Mouse (Mus musculus): ENCODE results near the gene Gm5105.

Gene Gm5105

DNA sequence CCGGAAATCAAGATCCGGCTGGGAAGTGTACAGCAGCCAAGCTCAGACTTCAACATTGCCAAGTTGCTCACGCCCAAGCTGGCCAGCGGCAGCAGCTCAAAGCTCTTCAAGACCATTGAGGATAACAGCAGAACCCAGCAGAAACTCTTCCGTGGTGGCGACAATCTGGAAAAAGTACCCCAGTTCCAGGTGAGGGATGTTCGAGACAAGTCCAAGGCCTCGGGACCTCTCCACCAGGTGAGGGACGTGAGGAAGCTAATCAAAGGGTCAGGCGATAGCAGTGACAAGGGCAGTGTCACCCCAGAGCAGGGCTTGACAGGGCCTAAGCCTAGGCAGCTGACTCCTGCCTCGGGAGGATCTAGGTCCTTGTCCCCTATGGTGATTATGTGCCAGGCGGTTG is 915 bp upstream of the Gm5105 start:
- DNase-seq (ENCODE audit: low spot score) = no peak

DNA sequence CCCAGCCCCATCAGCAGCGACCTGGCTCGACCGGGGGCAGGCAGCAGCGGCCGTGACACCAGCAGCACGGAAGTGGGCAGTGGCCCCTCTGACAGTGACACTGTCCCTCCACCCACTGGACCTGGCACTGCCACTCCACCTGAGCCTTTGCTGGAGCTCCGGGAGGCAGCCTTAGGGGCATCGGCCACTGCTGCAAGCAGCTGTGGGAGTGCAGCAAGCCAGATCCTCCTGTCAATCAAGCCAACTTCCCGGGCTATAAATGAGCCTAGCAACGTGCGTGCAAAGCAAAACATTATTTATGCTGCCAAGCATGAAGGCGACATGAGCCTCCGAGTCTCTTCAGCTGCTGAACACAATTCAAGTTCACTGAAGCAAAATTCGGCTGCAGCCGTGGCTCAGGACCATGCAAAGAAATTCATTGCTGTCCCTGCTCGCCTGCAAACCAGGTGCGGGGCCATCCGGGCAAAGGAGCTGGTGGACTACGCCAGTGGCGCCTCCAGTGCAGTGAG is 786 bp downstream of the Gm5105 start:
- DNase-seq (ENCODE audit: low spot score) = peak; percentile 22

DNA sequence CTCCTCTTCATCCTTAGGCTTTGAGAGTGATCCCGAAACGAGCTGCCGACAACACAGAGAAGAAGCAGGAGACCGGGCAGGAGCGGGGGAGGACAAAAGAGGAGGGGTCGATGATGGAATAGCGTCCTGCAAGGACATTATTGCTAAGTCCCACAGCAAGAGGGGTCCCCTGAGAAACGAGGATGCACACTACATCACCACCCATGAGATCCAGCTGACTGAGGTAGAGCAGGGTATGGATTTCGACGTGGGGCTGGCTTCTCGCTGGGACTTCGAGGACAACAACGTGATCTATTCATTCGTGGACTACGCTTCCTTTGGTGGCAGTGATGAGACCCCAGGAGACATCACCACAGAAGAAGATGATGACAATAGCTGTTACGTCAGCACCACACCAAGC is 1.3 kb downstream of the Gm5105 start:
- DNase-seq (ENCODE audit: low spot score) = no peak

DNA sequence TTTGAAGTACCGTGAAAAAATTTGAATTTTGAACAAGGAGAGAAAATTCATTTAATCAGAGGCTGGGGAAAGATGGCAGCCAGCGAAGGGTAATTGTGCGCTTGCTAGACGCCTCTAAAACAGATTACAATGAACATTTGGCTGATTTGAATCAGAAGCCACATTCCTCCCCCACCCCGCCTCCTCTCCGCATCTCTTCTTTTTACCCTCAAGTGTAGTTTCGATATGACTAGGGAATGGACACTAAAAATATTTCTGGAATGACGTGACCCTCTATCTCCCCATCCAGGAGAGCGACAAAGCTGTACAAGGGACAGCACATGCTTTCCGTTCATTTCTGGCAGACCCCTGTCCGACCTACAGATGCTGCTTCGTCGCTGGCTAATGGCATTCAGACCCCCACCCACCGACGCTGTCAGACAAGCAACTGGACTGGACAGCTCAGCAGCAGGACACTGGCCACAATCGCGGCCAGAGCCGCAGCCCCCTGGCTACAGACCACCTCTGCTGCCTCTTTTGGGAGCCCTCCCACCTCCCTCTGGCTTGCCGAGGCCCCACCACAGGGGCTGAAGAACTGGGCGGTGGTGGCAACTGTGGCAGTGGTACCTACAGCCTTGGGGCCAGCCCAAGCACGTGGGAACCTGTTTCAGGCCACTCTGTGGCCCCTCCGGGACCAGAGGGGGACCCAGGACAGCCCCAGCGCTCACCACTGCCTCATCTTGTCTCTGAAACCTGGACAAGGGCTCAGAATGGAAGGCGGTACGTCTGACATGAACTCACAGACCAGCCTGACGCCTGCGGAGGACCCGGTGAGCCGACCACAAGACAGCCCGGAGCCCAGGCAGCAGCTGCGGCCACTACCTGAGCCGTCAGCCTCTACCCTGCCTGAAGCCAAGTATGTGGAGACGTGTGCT is 2.2 kb downstream of the Gm5105 start, which contains the start of gene 1110002E22Rik:
Gene 1110002E22Rik, plus strand, starts transcription at position 321 of the 914 bp plus-strand sequence.
- no peak for DNase-seq (ENCODE audit: low spot score)

DNA sequence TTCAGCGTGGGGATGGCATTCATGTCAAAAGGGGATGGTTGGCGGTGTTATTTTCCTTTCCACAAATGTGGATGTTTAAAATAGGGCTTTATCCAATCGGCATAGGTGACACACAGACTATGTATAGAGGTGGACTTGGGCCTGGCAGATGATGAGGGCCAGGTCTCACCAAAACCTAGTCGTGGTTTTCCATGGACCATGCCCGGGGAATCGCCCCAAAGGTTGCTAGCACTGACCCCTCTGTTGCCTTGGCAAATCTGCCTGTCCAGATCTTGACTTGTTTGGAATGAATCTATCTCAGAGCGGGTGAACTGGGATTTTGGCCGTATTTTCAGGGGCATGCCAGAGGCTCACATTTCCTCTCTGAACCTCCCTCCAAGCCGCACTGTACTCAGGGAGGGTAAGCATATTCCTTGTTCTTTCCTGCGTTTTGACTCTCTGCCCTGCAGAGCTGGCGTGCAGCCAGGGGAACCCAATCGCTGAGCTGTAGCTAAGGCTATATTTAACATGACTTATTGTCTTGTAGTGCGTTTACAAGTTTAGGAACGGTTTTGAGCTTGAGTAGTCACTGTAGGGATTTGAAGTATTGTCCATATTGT is 3.4 kb downstream of the Gm5105 start:
- DNase-seq (ENCODE audit: low spot score) = no peak

DNA sequence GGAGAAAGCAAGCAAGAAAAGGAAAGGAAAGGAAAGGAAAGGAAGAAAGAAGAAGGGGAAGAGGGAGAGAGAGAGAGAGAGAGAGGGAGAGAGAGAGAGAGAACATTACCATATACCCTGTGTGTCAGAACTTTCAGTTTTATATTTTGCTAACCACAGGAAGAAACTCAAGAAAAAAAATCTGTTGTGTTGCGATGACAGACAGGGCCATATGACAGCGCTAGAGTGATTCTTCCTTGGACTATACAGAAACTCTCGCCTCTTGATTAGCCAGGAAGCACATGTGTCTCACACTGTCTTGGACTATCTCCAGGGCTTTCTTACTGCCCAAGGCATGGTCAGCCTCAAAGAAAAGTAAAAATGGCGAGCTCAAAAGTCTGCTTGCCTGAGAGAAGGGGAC is 4.5 kb downstream of the Gm5105 start:
- no peak for DNase-seq (ENCODE audit: low spot score)

DNA sequence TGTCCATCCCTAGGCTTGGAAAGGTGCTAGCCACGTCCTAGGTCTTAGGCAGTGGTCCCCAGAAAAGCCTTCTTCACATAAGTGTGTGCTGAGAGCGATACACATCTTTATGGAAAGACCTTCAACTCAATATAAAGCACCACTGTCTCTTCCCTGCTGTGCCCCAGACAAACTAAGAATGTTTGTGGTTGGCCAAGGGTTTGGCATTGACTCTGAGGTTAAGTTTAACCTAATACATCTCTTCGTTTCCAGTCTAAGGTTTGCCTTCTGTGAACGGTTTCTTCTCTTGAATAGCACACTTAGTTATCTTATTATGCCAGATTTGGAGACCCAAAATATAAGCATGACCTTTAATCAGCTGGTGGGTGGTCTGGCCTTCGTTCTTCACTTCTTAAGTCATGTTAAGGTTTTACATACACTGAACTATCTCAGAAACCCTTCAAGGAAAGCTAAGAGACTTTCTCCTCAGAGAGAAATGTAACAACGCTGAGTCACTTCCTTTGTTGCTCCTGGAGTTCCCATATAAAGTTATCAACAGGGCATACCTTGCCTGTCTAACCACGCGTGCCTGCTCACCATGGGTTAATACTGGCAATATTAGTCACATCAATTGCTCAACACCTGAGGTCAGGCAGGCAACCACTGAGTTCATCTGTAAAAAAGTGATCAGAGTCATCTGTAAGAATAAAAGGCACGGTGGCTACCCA is 5.8 kb downstream of the Gm5105 start:
- DNase-seq (ENCODE audit: low spot score) = no peak

DNA sequence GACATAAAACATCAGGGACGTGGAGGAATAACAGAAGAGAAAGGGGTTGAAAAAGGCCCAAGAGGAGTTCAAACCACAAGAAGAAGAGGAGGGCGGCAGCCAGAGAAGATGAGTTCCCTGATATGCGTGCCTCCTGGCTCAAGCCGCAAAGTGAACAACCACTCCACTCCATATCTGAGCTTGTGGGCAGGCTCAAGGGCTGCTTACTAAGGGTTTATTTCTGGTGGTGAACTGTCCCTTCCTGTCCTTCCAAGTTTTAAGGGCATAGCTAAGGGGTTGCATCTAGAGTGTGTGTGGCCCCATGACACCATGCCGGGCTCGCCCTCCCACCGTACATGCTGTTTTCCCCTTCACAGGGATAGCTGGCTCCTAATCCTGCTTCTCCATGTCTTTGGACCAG is 6.8 kb downstream of the Gm5105 start:
- DNase-seq (ENCODE audit: low spot score) = no peak

DNA sequence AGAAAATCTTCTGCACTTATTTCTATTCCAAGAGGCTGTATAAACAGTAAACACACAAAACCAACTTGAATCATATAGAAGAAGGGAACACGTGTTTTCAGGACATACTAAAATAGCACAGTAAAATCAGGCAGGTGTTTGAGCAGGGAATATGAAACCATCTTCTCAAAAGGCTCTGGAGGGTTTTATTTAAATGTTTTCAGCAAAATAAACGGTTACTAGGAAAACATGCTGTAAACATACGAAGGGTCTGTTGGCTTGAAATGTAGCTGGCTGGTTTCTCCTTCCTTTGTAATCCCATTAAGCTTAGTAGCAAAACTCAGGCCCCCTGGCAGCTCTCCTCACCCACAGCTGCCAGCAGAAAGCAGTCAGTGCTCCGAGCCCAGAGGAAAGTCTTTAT is 9.0 kb downstream of the Gm5105 start:
- no peak for DNase-seq (ENCODE audit: low spot score)

DNA sequence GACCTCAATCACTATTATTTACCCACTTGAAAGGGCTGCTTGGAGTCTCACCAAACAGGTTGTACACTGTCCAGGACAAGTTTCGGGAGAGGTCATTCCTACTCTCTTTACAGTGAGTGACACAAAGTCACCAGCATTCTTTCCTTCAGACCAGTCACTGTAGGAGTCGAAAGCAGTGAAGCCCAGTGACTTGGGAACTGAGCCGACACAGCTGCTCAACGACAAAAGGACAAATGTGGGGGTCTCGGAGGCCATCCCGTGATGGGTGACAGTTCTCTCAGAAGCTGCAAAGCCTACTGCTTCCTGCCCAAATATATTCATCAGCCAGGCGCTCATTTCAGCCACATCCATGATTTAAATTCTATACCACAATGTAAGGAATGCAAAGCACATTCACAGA is 10.2 kb downstream of the Gm5105 start:
- no peak for DNase-seq (ENCODE audit: low spot score)

DNA sequence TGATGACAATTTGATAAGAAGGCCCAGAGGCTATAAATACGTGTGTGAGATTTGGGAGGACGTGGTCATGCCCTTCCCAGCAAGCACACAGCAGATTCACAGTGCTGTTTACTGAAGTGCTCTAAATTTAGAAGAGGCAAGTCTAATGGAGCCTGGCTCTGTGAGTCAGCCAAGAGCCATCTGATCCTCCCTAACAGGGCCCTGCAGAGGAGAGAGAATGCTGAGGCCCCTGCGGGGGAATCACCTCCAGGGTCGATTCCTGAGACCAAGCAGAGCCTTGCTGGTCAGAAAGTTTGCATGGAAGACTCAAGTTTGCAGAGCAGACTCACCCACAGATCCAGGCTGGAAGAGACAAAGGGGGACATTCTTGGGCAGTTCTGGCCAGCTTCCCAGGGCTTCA is 13.2 kb downstream of the Gm5105 start:
- DNase-seq (ENCODE audit: low spot score) = no peak

DNA sequence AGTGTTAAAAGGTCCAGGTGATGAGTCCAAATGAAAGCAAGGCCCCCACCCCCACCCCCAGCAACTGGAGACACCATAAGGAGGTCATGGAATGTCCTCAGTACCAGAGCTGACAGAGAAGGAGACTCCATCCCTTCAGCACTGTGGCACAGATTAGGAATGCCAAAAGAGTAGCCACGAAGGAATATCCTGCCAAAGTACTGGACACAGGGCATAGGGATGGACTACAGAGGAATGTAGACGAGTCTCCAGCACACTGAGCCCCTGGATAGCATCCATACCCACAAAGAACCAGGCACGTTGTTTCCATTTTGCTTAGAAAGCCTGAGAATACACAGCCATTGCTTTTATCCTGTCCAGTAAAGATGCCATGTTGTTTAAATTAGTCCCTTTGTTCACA is 15.8 kb downstream of the Gm5105 start:
- DNase-seq (ENCODE audit: low spot score) = no peak

DNA sequence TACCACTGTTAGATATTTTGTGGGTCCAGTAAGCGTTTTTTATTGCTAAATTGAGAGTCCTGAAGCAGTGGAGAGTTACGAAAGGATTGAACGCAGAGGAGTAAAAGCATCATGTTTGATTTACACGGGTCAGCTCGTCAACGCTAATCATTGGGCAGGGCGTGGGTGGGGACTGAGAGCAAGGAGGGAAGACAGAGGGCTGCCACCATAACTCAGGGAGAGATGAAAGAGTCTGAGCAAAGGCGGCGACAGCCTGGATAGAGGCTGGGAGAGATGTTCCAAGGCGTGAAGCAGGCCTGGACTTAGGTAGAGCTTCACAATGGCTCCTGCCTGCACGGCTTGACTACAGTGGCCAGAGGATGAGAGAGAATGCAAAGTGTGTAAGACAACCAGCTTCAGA is 16.4 kb downstream of the Gm5105 start:
- DNase-seq (ENCODE audit: low spot score) = no peak

DNA sequence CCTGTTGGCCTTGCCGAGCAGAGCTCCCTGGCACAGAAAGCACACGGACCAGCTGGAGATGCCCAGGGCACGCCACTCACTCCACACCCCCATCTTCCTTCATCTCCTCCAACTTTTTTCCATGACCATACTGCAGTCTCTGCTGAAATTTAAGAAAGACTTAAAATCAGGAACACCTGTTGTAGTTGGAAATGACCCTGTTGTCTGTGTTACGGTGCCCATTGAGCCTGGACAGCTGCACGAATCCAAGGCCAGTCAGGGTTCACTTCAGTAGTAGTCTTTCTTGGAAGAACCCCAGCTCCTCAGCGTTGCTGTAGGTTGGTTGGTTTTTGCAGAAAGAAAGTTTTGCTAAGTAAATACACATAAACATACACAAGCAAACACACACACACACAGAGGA is 17.6 kb downstream of the Gm5105 start:
- no peak for DNase-seq (ENCODE audit: low spot score)

DNA sequence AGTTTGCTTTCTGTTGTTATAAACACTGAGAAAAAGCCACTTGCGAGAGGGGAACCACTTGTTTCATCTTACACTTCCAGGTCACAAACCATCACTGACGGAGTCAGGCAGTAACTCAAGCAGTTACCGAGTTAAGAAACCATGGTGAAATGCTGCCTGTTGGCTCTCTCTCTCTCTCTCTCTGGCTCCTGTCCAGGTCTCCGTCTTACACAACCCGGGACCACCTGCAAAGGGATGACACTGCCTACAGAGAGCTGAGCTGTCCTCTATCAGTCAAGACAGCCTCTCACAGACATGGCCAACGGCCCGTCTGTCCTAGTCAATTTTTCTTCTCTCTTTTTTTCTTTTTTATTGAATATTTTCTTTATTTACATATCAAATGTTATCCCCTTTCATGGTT is 23.9 kb downstream of the Gm5105 start:
- DNase-seq (ENCODE audit: low spot score) = no peak

DNA sequence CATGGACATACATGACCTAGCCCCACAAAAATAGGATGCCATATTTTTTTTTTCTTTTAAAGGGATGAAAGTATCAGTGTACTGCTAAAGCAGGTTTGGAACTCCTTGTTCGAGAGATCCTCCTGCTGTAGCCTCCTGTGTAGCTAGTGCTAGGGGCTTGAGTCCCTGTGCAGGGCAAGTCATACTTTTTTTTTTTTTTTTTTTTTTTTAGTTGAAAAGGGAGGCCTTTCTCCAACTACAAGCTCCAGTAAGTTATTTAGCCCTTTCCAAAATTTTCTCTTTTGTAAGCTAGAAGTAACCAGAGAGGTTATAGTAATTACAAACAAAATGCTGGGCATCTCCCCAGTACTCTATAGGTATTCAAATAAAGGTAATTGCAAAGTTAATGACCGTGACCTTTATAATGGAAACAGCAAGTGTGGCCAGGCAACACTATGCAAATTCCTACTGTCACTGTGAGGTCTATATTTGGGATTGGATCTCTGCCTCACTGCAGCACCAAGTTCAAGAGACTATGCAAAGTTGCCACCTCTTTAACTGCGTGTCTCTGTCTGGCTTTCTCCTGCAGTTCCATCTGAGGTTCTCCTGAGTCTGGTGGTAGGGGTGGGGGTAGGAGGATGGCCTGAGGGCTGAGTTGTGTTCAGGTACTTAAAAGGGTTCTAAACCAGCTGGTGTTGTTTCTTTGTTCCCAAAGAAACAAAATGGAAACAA is 25.4 kb downstream of the Gm5105 start:
- DNase-seq (ENCODE audit: low spot score) = no peak

DNA sequence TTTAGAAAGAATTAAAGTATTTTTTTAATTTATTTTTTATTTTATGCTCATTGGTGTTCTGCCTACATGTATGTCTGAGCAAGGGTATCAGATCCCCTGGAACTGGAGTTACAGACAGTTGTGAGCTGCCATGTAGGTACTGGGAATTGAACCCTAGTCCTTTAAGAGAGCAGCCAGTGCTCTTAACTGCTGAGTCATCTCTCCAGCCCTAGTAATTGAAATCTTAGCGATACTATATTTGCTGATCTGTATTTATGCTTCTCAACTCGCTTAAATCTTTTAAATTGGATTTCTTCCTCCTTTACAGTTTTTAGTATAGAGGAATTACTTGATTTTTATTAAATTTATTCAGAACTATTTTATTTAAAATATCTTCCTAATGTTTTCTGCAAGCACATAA is 26.2 kb downstream of the Gm5105 start:
- DNase-seq (ENCODE audit: low spot score) = no peak

DNA sequence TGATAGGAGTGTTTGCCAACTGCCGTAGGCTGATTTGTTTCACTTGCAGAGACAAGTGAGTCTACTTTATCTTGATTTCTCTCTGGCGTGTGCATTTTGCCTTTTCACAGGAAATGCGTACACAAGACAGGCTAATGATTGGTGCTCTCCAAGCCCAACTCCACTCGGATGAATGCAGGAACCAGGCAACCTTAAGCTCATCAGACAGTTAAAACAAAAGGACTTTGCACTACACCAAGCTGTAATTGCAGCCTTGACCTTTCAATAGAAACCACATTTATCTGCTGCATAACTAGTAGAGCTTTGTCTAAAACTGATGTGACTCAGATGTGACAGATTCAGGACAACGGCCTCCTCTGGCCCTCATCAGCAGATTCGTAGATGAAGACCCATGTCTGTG is 33.2 kb downstream of the Gm5105 start:
- DNase-seq (ENCODE audit: low spot score) = peak; percentile 79

DNA sequence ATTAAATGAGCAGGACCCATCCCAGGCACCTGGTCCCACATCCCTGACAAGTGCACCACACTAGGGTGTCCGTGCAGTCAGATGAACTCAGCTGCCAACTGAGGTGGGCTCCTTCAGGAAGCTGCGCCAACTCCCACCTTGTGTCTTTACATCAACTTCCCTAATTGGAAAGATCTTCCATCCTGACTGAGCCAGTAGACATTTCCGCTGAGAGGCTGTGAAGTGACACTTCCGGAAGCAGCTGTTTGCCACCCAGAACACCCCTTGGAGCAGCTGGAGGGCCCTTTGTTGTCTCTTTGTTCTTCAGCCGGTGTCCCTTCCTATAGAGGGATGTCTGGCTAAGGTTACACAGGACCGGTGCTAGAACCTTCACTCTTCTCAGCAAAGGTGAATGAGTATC is 36.6 kb downstream of the Gm5105 start:
- DNase-seq (ENCODE audit: low spot score) = no peak

DNA sequence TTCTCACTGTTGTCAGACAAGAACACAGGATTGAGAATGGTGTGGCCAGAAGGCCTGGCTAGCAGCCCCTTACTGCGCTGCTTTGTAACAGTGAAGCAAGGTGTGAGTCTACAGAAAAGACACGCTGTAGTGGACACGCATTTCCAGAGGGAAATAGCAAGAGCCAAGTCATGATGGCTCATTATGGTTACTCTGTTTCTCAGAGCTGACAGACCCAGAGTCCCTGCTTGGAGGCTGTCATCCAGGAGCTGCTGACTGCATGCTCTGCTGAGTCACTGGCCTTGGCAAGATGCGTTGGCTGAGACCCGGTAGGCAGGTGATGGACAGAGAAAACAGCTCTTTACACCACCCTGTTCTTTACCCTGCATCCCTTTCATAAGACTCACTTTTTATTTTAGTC is 37.8 kb downstream of the Gm5105 start:
- no peak for DNase-seq (ENCODE audit: low spot score)

DNA sequence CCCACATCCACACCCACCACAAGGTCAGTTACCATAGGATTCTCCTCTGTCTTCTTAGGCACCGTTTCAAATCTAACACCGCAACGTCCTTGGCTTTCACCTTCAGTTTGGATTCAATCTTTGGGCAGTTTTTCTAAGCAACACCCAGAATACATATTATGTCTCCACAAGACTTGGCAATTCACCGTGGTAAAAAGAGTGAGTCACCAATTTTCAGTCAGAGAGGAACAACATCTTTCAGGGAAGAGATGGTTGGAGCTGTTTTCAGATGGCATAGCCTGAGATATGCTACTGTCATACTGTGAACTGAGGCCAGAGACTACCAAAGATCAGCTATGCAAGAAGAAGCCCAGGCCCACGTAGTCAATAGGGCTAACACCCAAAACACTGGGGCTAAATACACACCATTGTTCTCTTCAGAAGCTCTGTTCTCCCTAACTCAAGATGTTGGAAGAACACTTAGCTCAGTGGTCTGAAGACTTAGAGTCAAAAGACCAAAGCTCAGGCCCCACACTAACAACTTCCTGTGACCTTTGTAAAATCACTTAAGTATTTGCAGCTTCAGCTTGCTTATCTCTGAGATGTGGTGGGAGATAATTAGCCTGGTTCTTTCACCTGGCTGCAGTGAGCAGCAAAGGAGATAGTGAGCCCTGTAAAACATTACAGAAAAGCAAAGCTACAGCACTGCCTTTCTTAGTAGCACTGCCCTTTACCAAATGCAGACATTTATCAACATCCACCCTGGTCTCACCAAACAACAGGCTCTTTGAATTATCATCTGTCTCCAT is 39.4 kb downstream of the Gm5105 start:
- DNase-seq (ENCODE audit: low spot score) = no peak

All from retina, embryonic 14.5 days (tissue).